Mouse (Mus musculus): ENCODE measurements around the gene Entpd1.

DNA sequence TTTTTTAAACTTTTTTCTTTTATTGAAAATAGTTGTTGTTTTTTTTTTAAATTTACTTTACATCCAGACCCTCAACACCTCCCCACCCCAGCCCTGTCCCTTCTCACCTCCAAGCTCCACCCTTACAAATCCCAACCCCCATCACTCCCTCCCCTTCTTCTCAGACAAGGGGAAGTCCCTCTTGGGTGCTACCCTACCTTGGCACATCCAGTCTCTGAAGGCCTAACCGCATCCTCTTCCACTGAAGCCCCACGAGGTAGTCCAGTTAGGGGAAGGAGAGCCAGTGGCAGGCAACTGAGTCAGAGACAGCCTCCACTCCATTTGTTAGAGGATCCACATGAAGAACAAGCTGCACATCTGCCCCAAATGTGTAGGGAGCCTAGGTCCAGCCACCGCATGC lies 67.5 kb downstream of the Entpd1 start:
- TF ChIP-seq CTCF (IDR thresholded peaks at IDR 0.05; ENCODE audit: low read depth, low read length) (no peak), POLR2A (IDR thresholded peaks at IDR 0.05; ENCODE audit: extremely low read depth, insufficient read depth, low read length) (no peak)
